Mouse (Mus musculus) lung, adult 2 months (tissue): Measurements from ENCODE around the gene Zdhhc14.

Experiments
- CTCF ChIP-seq: fragments of 200-500 bp; IDR thresholded peaks from 2 replicates; pipeline ENCODE4 v1.5.1; 2011; ENCODE audit warnings: mild to moderate bottlenecking, low read length, control low read depth; ENCODE audit not compliant: insufficient read depth
- POLR2A ChIP-seq: fragments of 200-500 bp; IDR thresholded peaks from 2 replicates; pipeline ENCODE4 v1.6.1; 2011; ENCODE audit warnings: low read depth, mild to moderate bottlenecking, control low read depth, low read length, borderline replicate concordance; ENCODE audit errors: extremely low read depth

DNA sequence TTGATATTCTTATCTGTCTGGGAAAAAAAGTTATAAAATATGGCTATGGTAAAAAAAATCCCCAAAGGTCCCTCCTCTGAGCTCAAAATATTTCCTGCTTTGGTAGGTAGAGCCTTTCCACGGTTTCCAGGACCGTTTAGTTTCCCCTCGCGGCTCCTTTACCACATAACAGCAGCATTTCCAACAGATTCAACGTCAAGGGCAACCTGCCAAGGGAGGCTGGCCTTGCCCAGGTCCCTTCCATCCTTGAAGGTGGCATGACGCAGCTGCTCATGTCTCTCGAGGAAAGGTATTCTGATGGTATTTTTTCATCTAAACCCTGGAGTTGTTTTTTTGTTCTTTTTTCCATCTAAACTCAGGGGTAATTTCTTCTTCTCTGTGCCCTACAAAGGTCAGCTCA is 277.4 kb downstream of the Zdhhc14 start:
- TF ChIP-seq CTCF (no peak), POLR2A (no peak)
